Mouse (Mus musculus): ENCODE measurements around the gene Bend5.

DNA sequence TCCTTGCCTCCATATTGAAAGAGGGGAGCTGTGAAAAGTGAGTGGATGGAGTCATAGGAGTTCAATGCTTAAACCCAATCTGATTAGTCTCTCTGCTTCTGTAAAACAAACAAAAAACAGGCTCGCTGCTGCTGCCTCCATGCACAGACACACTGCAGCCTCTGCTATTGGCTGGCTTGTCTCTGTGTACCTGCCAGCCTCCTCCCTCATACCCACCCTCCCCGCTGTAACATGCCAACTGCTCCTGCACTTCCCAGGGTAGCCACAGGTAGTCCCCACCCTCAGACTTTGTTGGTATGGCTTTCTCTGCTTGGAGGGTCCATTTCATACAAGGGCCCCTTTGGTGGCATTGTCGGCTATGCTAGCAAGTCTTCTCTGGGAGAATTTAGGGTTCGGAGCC, 62.7 kb downstream of the Bend5 start:
- TF ChIP-seq CTCF (conservative IDR thresholded peaks at IDR 0.05; ENCODE audit: insufficient read depth, insufficient read length, low read depth, low read length) (no peak), POLR2A (IDR thresholded peaks at IDR 0.05; ENCODE audit: low read depth, low read length) (no peak)
